12 mouse cellular contexts compared by ENCODE assay signal in the genomic region with DNA sequence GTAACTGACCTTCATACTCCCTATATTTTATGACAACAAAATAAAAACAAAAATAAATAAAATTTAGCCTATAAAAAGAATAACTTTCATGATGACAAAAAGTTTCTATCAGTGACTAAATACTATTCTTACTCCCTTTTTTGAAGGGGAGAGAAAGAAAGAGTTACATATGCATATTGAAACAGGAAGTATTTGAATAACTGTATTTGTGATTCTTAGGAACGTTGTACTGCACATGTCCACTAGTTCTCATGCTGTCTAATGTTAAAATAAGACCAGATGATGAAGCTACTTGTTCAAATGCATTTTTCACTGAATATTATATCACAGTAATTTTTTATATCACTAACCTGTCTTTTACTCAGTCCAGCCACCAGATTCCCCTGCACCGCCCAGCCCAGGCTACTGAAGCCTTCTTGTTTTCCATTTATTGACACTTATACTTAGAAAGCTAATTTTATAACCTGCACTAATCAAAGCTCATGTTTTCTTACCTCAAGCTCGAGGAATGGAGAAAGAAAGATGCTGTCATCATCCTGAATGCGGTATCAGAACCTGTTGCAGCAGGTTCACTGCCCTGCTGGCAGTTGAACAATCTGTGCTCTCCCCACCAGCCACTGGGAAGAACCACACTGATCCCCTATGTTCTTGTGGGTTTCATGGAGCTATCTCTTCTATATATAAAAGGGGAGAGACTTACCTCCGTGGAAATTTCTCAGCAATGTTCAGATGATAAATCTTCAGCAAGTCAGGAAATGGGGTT. TPM values are rescaled to one million over a fixed set of nuclear protein-coding genes. Genes with fewer than 3 reads are reported as not detected.
DNase-seq lines count a peak whose midpoint lies in the region; ATAC-seq and TF ChIP-seq lines count a peak whose summit lies in the region.
"Not testable (repeated sequence)": the region's sequence is repeated elsewhere in the genome, so short reads cannot be mapped to it uniquely, and the experiment has no call there.
"Had no signal": no experiment of that assay in that cellular context is flagged by ENCODE, and none has a peak within 500 bp of the region (broad histone marks: within the 10 kb centered on the region; RNA-seq: fewer than 3 reads in every experiment).

No protein-coding gene starts in this region.

- TF ChIP-seq EP300 in heart, postnatal 0 days (IDR thresholded peaks at IDR 0.05; ENCODE audit: low read depth): not testable (repeated sequence)

- TF ChIP-seq POLR2A in bone marrow macrophage, adult 2 months (IDR thresholded peaks at IDR 0.05; ENCODE audit: borderline replicate concordance, low read depth, low read length): not testable (repeated sequence)

- H3K9ac ChIP-seq in heart, postnatal 0 days (replicated peaks; ENCODE audit: low read depth, low read length): not testable (repeated sequence)

- H3K27ac ChIP-seq in bone marrow macrophage, adult 2 months (ENCODE audit: insufficient read depth, low read depth, low read length): peak overlapping the region; percentile 65
- peak overlapping the region; percentile 69 for H3K27ac ChIP-seq in gastrocnemius, adult 2 months
- not testable (repeated sequence) for H3K27ac ChIP-seq in heart, postnatal 0 days (ENCODE audit: low read depth)
- H3K27ac ChIP-seq in layer of hippocampus, adult 2 months: peak overlapping the region; percentile 51; the same call in 1 of the 2 replicates

- peak overlapping the region; percentile 70 for H3K4me3 ChIP-seq in bone marrow macrophage, adult 2 months (ENCODE audit: insufficient read depth, low read length)
- peak overlapping the region; percentile 70 for H3K4me3 ChIP-seq in gastrocnemius, adult 2 months
- peak overlapping the region; percentile 29 for H3K4me3 ChIP-seq in heart, postnatal 0 days (ENCODE audit: low read depth, low read length)
- H3K4me3 ChIP-seq in layer of hippocampus, adult 2 months: not testable (repeated sequence)
- peak overlapping the region; percentile 81 for H3K4me3 ChIP-seq in megakaryocyte, embryonic 14.5 days (replicated peaks)

- H3K4me2 ChIP-seq in heart, postnatal 0 days (ENCODE audit: low read depth, low read length): peak overlapping the region; percentile 40

- not testable (repeated sequence) for H3K4me1 ChIP-seq in bone marrow macrophage, adult 2 months (ENCODE audit: control insufficient read depth, insufficient read depth, low read length); heart, postnatal 0 days (ENCODE audit: control insufficient read depth, insufficient read depth); megakaryocyte, embryonic 14.5 days

- 56% methylated on average over 5 of the region's 5 CpGs for WGBS in heart, postnatal 0 days

- not testable (repeated sequence) for H3K9me3 ChIP-seq in heart, postnatal 0 days (replicated peaks; ENCODE audit: control insufficient read depth, low read length); megakaryocyte, embryonic 14.5 days

- TF ChIP-seq CTCF in bone marrow macrophage, adult 2 months (IDR thresholded peaks at IDR 0.05; ENCODE audit: low read depth, low read length); gastrocnemius, adult 2 months (IDR thresholded peaks at IDR 0.05); heart, postnatal 0 days (IDR thresholded peaks at IDR 0.05; ENCODE audit: low read depth); layer of hippocampus, adult 2 months (conservative IDR thresholded peaks at IDR 0.05): not testable (repeated sequence)

- not testable (repeated sequence) for ATAC-seq in heart, postnatal 0 days (ENCODE audit: insufficient read depth, low read depth)
- ATAC-seq in neutrophil, adult 5-6 weeks (ENCODE audit: extremely low read depth, insufficient number of reproducible peaks, low FRiP score, poor library complexity, severe bottlenecking): peak; percentile 69

- H3K27me3 ChIP-seq in heart, postnatal 0 days (ENCODE audit: control insufficient read depth, insufficient read depth, low read length); megakaryocyte, embryonic 14.5 days (replicated peaks): not testable (repeated sequence)

- H3K36me3 ChIP-seq in heart, postnatal 0 days (replicated peaks; ENCODE audit: control insufficient read depth, insufficient read depth, low read length); megakaryocyte, embryonic 14.5 days (replicated peaks; ENCODE audit: low read length): not testable (repeated sequence)

- intact Hi-C loops in gastrocnemius, adult 2 months (cut with DNase I): not testable (repeated sequence)

- peak; percentile 29 for DNase-seq in CD4-positive, CD25-positive, alpha-beta regulatory T cell, adult 2 months (ENCODE audit: low read depth, low spot score)
- DNase-seq in gastrocnemius, adult 2 months; heart, postnatal 0 days (ENCODE audit: low spot score); layer of hippocampus, adult 2 months (ENCODE audit: low spot score in 2 of 2): not testable (repeated sequence)
- peak; percentile 14 for DNase-seq in thymus, postnatal 25 days

RNA-seq across cellular contexts. Expression of a gene that starts 33.4 kb away (rescaled TPM):
- polyA plus RNA-seq in bone marrow macrophage, adult 2 months (2012; ENCODE audit: insufficient read depth, insufficient read length, missing spikeins): 104 and 108 TPM in 2 replicates
- 1 to 10 TPM; 1.1 to 3.3 TPM for total RNA-seq in gastrocnemius, adult 2 months (2021)
- 0.11 and 1.0 TPM in 2 replicates for total RNA-seq in heart, postnatal 0 days (2014; rRNA removed; ENCODE audit: low replicate concordance)
- polyA plus RNA-seq in heart, postnatal 0 days (2015; fragmentation: Nextera tagmentation; extraction: Ambion mirVana): 1.5 and 1.7 TPM in 2 replicates
- total RNA-seq in layer of hippocampus, adult 2 months (2021): not detected
- polyA plus RNA-seq in megakaryocyte, embryonic 14.5 days (2012; ENCODE audit: insufficient read depth, low replicate concordance): 0.25 TPM in 1 of 2 replicates, not detected in the other
- total RNA-seq in neutrophil, adult 5-6 weeks (2017): 14.8 and 16.9 TPM in 2 replicates
- total RNA-seq: hindbrain, postnatal 0 days; layer of hippocampus, postnatal 10 days; left cerebral cortex, adult 2 months; MEL had no signal
